Mouse (Mus musculus) lung, embryonic 16.5 days (tissue): ENCODE results near the gene Calhm2. TPM values are rescaled to one million over a fixed set of nuclear protein-coding genes. Genes with fewer than 3 reads are reported as not detected.

ENCODE experiments used
- ATAC-seq: fragments of 200-750 bp; cut with Nextera tagmentation; 2 replicates; pipeline ENCODE4 v1.8.0; 2017; ENCODE audit warnings: low read depth, mild to moderate bottlenecking, moderate library complexity
- H3K27ac ChIP-seq: fragments of 300-500 bp; sonication (generic); 2 replicates; pipeline ENCODE4 v1.5.1; 2014; ENCODE audit warnings: mild to moderate bottlenecking, control low read depth, low read length
- H3K27me3 ChIP-seq: fragments of 300-500 bp; sonication (generic); 2 replicates; pipeline ENCODE4 v1.6.1; 2014; ENCODE audit warnings: low read depth, low read length, mixed read lengths; ENCODE audit not compliant: control insufficient read depth, insufficient read depth
- H3K36me3 ChIP-seq: fragments of 300-500 bp; sonication (generic); 2 replicates; pipeline ENCODE4 v1.6.1; 2014; ENCODE audit warnings: low read length; ENCODE audit not compliant: control insufficient read depth, insufficient read depth
- H3K4me1 ChIP-seq: fragments of 300-500 bp; sonication (generic); replicated peaks from 2 replicates; pipeline ENCODE4 v1.6.1; 2014; ENCODE audit warnings: low read length, mixed read lengths; ENCODE audit not compliant: control insufficient read depth, insufficient read depth
- H3K4me2 ChIP-seq: fragments of 300-500 bp; sonication (generic); 2 replicates; pipeline ENCODE4 v1.6.1; 2014; ENCODE audit warnings: low read depth, low read length, control low read depth
- H3K4me3 ChIP-seq: fragments of 300-500 bp; sonication (generic); 2 replicates; pipeline ENCODE4 v1.5.1; 2014; ENCODE audit warnings: mild to moderate bottlenecking, low read length, control low read depth
- H3K9ac ChIP-seq: fragments of 300-500 bp; sonication (generic); 2 replicates; pipeline ENCODE4 v1.6.1; 2014; ENCODE audit warnings: low read length, control low read depth
- H3K9me3 ChIP-seq: fragments of 300-500 bp; sonication (generic); 2 replicates; pipeline ENCODE4 v1.6.1; 2016; ENCODE audit warnings: low read length; ENCODE audit not compliant: control insufficient read depth
- WGBS: fragments of 180-500 bp; shearing (Covaris S2); extraction: QIAGEN DNeasy Blood & Tissue Kit; methylation state at CpG from one replicate; pipeline ENCODE4 v1.1.7; 2014; 5-methylcytosine and 5-hydroxymethylcytosine counted together
- polyA plus RNA-seq: library from polyadenylated mRNA; unstranded; fragments of >200 nt; fragmentation: Nextera tagmentation; extraction: Ambion mirVana; gene quantifications from 2 replicates; pipeline ENCODE4 v1.2.1, GENCODE M21; 2015

The Calhm2 gene
- polyA plus RNA-seq, 1 experiment from 2014 or later, result 7.8 TPM

DNA sequence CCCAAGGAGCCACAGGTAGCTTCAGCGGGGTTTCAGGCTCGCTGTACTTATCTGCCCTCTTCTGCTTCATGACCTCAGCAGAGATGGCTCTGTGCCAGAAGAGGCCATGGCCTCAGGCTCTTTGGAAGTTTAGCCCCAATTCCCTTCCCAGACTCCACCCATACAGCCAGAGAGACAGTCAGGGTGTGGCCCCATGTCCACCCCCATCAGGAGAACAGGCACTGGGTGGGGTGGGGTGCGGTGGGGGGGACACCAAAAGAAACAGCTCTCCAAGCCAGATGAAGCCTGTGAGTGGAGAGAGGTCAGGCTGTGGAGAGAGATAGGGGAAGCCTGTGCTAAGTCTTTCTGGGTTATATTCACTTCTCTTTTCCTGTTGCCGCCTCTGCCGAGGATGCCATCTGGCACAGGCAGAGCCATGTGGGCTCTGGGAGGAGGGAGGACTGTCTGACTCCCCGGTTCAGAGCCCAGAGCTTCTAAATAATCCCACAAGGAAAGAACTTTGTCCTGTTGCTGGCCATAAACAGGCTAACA lies 978 bp downstream of the Calhm2 start:
- H3K36me3 ChIP-seq, result peaks cover 9% of the 10 kb centered on the region; the same call in 1 of the 2 replicates
- H3K4me3 ChIP-seq, result peak overlapping the region; percentile 62
- no peaks in the 10 kb centered on the region for H3K27me3 ChIP-seq
- peaks cover 17% of the 10 kb centered on the region for H3K4me1 ChIP-seq
- ATAC-seq, result peak; percentile 39; the same call in 1 of the 2 replicates
- peak overlapping the region; percentile 94 for H3K27ac ChIP-seq
- peak overlapping the region; percentile 79 for H3K4me2 ChIP-seq
- 29% methylated on average over 6 of the region's 6 CpGs for WGBS
- peak overlapping the region; percentile 80 for H3K9ac ChIP-seq
- H3K9me3 ChIP-seq, result no peaks in the 10 kb centered on the region

- Histone ChIP-seq H3K9ac (no peak overlapping the region), H3K27ac (no peak overlapping the region), H3K4me3 (no peak overlapping the region), H3K9me3 (no peaks in the 10 kb centered on the region), H3K4me2 (no peak overlapping the region), H3K36me3 (peaks cover 12% of the 10 kb centered on the region), H3K4me1 (peaks cover 17% of the 10 kb centered on the region), H3K27me3 (no peaks in the 10 kb centered on the region)
- 77% methylated on average over 5 of the region's 5 CpGs for WGBS
- no peak for ATAC-seq
These were observed 1.9 kb downstream of the Calhm2 start for GRCm38 (mm10) chr19:47136170-47136569.

DNA sequence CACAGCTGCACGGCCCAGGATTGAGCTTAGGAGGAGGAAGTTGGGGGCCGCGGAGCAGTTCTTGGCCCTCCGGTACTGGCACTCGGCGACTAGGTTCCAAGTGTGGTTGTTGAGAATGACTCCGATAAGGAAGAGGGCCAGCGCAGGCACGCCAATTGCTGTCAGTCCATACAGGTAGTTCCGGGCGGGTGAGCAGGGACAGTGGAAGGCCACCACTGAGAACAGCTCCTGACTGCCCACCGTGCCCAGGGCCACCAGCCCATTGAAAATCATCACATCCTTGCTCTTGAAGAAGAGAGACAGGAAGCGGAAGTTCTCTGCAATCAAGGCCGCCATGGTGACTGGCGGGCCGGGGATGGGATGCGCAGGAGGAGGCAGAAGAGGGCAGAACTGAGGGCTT lies 2.5 kb downstream of the Calhm2 start:
- no peak overlapping the region for H3K9ac ChIP-seq
- H3K36me3 ChIP-seq, result peaks cover 18% of the 10 kb centered on the region
- no peak overlapping the region for H3K27ac ChIP-seq
- H3K9me3 ChIP-seq, result no peaks in the 10 kb centered on the region
- no peak overlapping the region for H3K4me2 ChIP-seq
- WGBS, result 86% methylated on average over 17 of the region's 17 CpGs
- peaks cover 17% of the 10 kb centered on the region for H3K4me1 ChIP-seq
- no peaks in the 10 kb centered on the region for H3K27me3 ChIP-seq
- no peak overlapping the region for H3K4me3 ChIP-seq
- no peak for ATAC-seq

DNA sequence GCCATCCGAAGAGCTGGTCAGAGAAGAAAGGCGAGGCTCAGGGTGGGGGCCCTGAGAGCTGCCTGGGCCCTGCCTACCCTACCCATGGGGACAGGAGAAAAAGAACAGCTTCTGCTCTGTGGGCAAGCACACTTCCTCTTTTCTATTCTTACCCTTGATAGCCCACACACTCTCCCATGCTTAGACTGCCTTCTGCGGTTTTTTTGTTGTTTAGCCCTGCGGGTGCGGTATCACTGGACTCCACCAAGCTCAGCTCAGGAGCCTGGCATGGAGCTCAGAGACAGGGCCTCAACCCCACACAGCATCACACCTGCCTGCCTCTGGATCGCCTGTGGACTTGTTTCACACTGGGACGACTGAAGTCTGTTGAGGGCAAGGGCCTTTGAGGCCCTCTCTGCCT lies 4.9 kb downstream of the Calhm2 start:
- H3K36me3 ChIP-seq, result peaks cover 36% of the 10 kb centered on the region
- no peak overlapping the region for H3K27ac ChIP-seq
- no peak for ATAC-seq
- peaks cover 13% of the 10 kb centered on the region for H3K4me1 ChIP-seq
- WGBS, result 86% methylated on average over 7 of the region's 7 CpGs
- no peaks in the 10 kb centered on the region for H3K9me3 ChIP-seq
- H3K4me3 ChIP-seq, result no peak overlapping the region
- no peak overlapping the region for H3K9ac ChIP-seq
- no peaks in the 10 kb centered on the region for H3K27me3 ChIP-seq
- no peak overlapping the region for H3K4me2 ChIP-seq

DNA sequence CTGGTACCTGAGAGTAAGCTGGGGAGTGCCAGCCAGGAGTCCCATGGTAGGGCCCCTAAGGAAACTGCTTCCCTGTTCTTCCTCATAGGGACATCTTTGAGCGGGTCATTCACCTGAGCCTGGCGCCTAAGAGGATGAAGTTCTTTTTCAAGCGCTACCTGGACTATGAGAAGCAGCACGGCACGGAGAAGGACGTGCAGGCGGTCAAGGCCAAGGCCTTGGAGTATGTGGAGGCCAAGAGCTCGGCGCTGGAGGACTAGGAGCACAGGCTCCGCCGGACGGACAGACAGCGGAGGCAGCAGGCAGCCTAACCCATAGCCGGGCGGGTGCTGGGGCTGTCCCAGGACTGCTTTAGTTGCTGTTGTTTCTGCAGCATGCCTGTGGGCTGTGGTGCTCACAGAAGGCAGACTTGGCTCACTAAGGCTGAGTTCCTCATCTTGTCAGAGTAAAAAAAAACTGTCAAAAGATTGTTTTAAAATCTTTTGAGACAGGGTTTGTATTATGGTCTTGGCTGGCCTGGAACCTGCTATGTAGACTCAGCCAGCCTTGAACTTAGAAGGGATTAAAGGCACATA lies 7.5 kb downstream of the Calhm2 start:
- H3K4me1 ChIP-seq, result no peaks in the 10 kb centered on the region
- WGBS, result 96% methylated on average over 15 of the region's 15 CpGs
- no peaks in the 10 kb centered on the region for H3K9me3 ChIP-seq
- H3K4me2 ChIP-seq, result no peak overlapping the region
- H3K27ac ChIP-seq, result no peak overlapping the region
- H3K4me3 ChIP-seq, result no peak overlapping the region
- no peak overlapping the region for H3K9ac ChIP-seq
- H3K36me3 ChIP-seq, result peaks cover 50% of the 10 kb centered on the region
- no peak for ATAC-seq
- no peaks in the 10 kb centered on the region for H3K27me3 ChIP-seq

DNA sequence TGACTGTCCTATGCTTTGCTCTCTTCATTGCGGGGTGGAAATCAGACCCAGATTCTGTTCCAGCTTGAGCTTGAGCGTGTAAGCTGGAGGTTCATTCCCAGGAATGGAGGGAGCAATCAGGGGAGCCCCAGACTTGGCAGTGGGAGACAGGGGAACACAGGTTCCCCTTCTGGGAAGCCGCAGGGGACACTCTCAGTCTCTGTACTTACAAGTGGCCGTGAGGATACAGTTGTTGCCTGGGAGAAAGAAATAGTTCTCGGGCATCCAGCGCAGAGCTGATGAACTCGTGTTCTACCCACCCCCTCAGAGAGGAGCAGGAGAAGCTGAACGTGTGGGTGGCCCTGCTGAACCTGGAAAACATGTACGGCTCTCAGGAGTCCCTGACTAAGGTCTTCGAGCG lies 9.3 kb downstream of the Calhm2 start:
- 86% methylated on average over 11 of the region's 11 CpGs for WGBS
- no peak overlapping the region for H3K27ac ChIP-seq
- H3K9ac ChIP-seq, result no peak overlapping the region
- H3K27me3 ChIP-seq, result no peaks in the 10 kb centered on the region
- no peaks in the 10 kb centered on the region for H3K9me3 ChIP-seq
- H3K36me3 ChIP-seq, result peaks cover 53% of the 10 kb centered on the region
- no peaks in the 10 kb centered on the region for H3K4me1 ChIP-seq
- ATAC-seq, result no peak
- H3K4me2 ChIP-seq, result no peak overlapping the region
- no peak overlapping the region for H3K4me3 ChIP-seq

GRCm38 (mm10) chr19:47128164-47128563 lies 9.9 kb downstream of the Calhm2 start:
- Histone ChIP-seq H3K36me3 (peaks cover 48% of the 10 kb centered on the region), H3K4me2 (no peak overlapping the region), H3K27me3 (no peaks in the 10 kb centered on the region), H3K27ac (no peak overlapping the region), H3K9me3 (no peaks in the 10 kb centered on the region), H3K4me1 (no peaks in the 10 kb centered on the region), H3K9ac (no peak overlapping the region), H3K4me3 (no peak overlapping the region)
- ATAC-seq, result no peak
- 89% methylated on average over 9 of the region's 10 CpGs for WGBS

DNA sequence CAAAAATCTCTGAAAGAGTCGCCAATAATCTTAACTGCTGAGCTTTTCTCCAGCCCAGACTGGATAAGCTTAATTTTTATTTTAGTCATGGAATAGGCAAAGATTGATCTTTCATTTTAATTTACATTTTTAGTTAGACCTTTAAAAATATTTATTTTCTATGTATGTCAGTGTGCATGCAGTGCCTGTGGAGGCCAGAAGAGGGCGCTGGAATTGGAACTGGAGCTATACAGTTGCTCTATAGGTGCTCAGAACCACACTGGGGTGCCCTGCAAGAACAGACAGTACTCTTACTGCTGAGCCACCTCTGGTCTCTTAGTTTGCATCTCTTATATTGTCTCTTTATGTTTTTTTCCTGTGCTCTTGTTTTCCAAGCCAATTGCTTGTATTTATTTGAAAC lies 15.3 kb downstream of the Calhm2 start:
- Histone ChIP-seq H3K36me3 (peaks cover 28% of the 10 kb centered on the region), H3K9me3 (no peaks in the 10 kb centered on the region), H3K9ac (no peak overlapping the region), H3K4me3 (no peak overlapping the region), H3K4me2 (no peak overlapping the region), H3K27me3 (no peaks in the 10 kb centered on the region), H3K27ac (no peak overlapping the region), H3K4me1 (no peaks in the 10 kb centered on the region)
- no peak for ATAC-seq
- WGBS, result 28% methylated on average over 2 of the region's 2 CpGs

- WGBS, result 26% methylated on average over 4 of the region's 4 CpGs
- Histone ChIP-seq H3K4me1 (no peaks in the 10 kb centered on the region), H3K36me3 (peaks cover 24% of the 10 kb centered on the region), H3K9me3 (no peaks in the 10 kb centered on the region), H3K27me3 (no peaks in the 10 kb centered on the region), H3K4me2 (no peak overlapping the region), H3K27ac (no peak overlapping the region), H3K4me3 (no peak overlapping the region), H3K9ac (no peak overlapping the region)
- ATAC-seq, result no peak
These were observed 17.0 kb downstream of the Calhm2 start for GRCm38 (mm10) chr19:47121054-47121453.
